Mouse (Mus musculus) thymus, adult 2 months (tissue): Measurements from ENCODE around the gene Opa3. TPM values are rescaled to one million over a fixed set of nuclear protein-coding genes. Genes with fewer than 3 reads are reported as not detected.

Source experiments
- DNase-seq: peaks from one replicate; pipeline ENCODE4 v3.0.0; 2021
- H3K27ac ChIP-seq: fragments of 200-500 bp; 2 replicates; pipeline ENCODE4 v1.5.1; 2012; ENCODE audit warnings: low read length, control low read depth; ENCODE audit not compliant: control insufficient read depth, insufficient read depth
- H3K27me3 ChIP-seq: fragments of 200-500 bp; 2 replicates; pipeline ENCODE4 v1.6.1; 2012; ENCODE audit warnings: mild to moderate bottlenecking, low read length, moderate library complexity, mixed read lengths; ENCODE audit not compliant: control insufficient read depth, insufficient read depth
- H3K36me3 ChIP-seq: fragments of 200-500 bp; 2 replicates; pipeline ENCODE4 v1.6.1; 2012; ENCODE audit warnings: mild to moderate bottlenecking, low read length, moderate library complexity; ENCODE audit not compliant: control insufficient read depth, insufficient read depth
- H3K4me1 ChIP-seq: fragments of 200-500 bp; replicated peaks from 2 replicates; pipeline ENCODE4 v1.6.1; 2012; ENCODE audit warnings: low read length; ENCODE audit not compliant: control insufficient read depth, insufficient read depth
- H3K4me3 ChIP-seq: fragments of 200-500 bp; 2 replicates; pipeline ENCODE4 v1.5.1; 2012; ENCODE audit warnings: mild to moderate bottlenecking, low read length, control low read depth, moderate library complexity; ENCODE audit not compliant: control insufficient read depth, insufficient read depth
- CTCF ChIP-seq: fragments of 200-500 bp; IDR thresholded peaks from 2 replicates; pipeline ENCODE4 v1.5.1; 2012; ENCODE audit warnings: mild to moderate bottlenecking, control low read depth, low read length, moderate library complexity, borderline replicate concordance; ENCODE audit not compliant: control insufficient read depth, poor library complexity, insufficient read depth; ENCODE audit errors: extremely low read depth
- POLR2A ChIP-seq: fragments of 200-500 bp; IDR thresholded peaks from 2 replicates; pipeline ENCODE4 v1.6.1; 2012; ENCODE audit warnings: mild to moderate bottlenecking, low read length, control low read depth, moderate library complexity; ENCODE audit not compliant: control insufficient read depth, poor library complexity, insufficient read depth; ENCODE audit errors: extremely low read depth
- WGBS: fragments of 180-500 bp; shearing (Covaris S2); methylation state at CpG from one replicate; pipeline ENCODE4 v1.1.7; 2018; 5-methylcytosine and 5-hydroxymethylcytosine counted together
- polyA plus RNA-seq: library from polyadenylated mRNA; depleted of rRNA; stranded (reverse); fragments of >200 nt; gene quantifications from 2 replicates; pipeline ENCODE4 v1.2.3, GENCODE M21; 2012

Opa3 gene
- polyA plus RNA-seq, 1 experiment, result 46.5 TPM

- DNase-seq, result no peak
- Histone ChIP-seq H3K27ac (no peak overlapping the region), H3K4me1 (no peaks in the 10 kb centered on the region), H3K27me3 (no peaks in the 10 kb centered on the region), H3K36me3 (no peaks in the 10 kb centered on the region), H3K4me3 (no peak overlapping the region)
- 75% methylated on average over 5 of the region's 5 CpGs for WGBS
- no peak for TF ChIP-seq POLR2A
- no peak for TF ChIP-seq CTCF
These were observed 6.5 kb downstream of the Opa3 start for GRCm38 (mm10) chr7:19234652-19235051.

- DNase-seq, result no peak
- H3K27me3 ChIP-seq, result no peaks in the 10 kb centered on the region
- H3K27ac ChIP-seq, result no peak overlapping the region
- H3K4me1 ChIP-seq, result no peaks in the 10 kb centered on the region
- H3K4me3 ChIP-seq, result no peak overlapping the region
- H3K36me3 ChIP-seq, result no peaks in the 10 kb centered on the region
- WGBS, result 88% methylated on average over 2 of the region's 2 CpGs
- TF ChIP-seq CTCF (no peak), POLR2A (no peak)
These were observed 7.0 kb downstream of the Opa3 start for GRCm38 (mm10) chr7:19235092-19235671.

GRCm38 (mm10) chr7:19236411-19236810 lies 8.3 kb downstream of the Opa3 start:
- TF ChIP-seq POLR2A, result no peak
- TF ChIP-seq CTCF, result no peak
- H3K4me3 ChIP-seq, result no peak overlapping the region
- 93% methylated on average over 2 of the region's 2 CpGs for WGBS
- no peak overlapping the region for H3K27ac ChIP-seq
- no peaks in the 10 kb centered on the region for H3K27me3 ChIP-seq
- H3K4me1 ChIP-seq, result no peaks in the 10 kb centered on the region
- no peak for DNase-seq
- no peaks in the 10 kb centered on the region for H3K36me3 ChIP-seq

- DNase-seq, result no peak
- H3K27me3 ChIP-seq, result no peaks in the 10 kb centered on the region
- no peak for TF ChIP-seq POLR2A
- no peak for TF ChIP-seq CTCF
- no peaks in the 10 kb centered on the region for H3K4me1 ChIP-seq
- H3K4me3 ChIP-seq, result no peak overlapping the region
- WGBS, result 98% methylated on average over 4 of the region's 4 CpGs
- no peaks in the 10 kb centered on the region for H3K36me3 ChIP-seq
- H3K27ac ChIP-seq, result no peak overlapping the region
These were observed 10.2 kb downstream of the Opa3 start for GRCm38 (mm10) chr7:19238344-19238743.

GRCm38 (mm10) chr7:19239423-19239822 lies 11.3 kb downstream of the Opa3 start:
- 0% methylated on average over 1 of the region's 1 CpGs for whole genome bisulfite sequencing
- Histone ChIP-seq H3K4me1 (no peaks in the 10 kb centered on the region), H3K27me3 (no peaks in the 10 kb centered on the region), H3K27ac (no peak overlapping the region), H3K4me3 (no peak overlapping the region), H3K36me3 (no peaks in the 10 kb centered on the region)
- no peak for TF ChIP-seq POLR2A
- TF ChIP-seq CTCF, result peak; percentile 80; the same call in 1 of the 2 replicates
- DNase-seq, result peak; percentile 88

GRCm38 (mm10) chr7:19239986-19240385 lies 11.9 kb downstream of the Opa3 start:
- no peak for DNase-seq
- Histone ChIP-seq H3K27ac (no peak overlapping the region), H3K27me3 (no peaks in the 10 kb centered on the region), H3K36me3 (peaks cover under 1% of the 10 kb centered on the region; the same call in 1 of the 2 replicates), H3K4me3 (no peak overlapping the region), H3K4me1 (no peaks in the 10 kb centered on the region)
- WGBS, result 81% methylated on average over 1 of the region's 4 CpGs
- no peak for TF ChIP-seq CTCF
- TF ChIP-seq POLR2A, result no peak

- DNase-seq, result no peak
- whole genome bisulfite sequencing, result 97% methylated on average over 8 of the region's 8 CpGs
- H3K27ac ChIP-seq, result no peak overlapping the region
- no peak for TF ChIP-seq CTCF
- TF ChIP-seq POLR2A, result no peak
- no peaks in the 10 kb centered on the region for H3K27me3 ChIP-seq
- H3K4me1 ChIP-seq, result no peaks in the 10 kb centered on the region
- peaks cover 6% of the 10 kb centered on the region; the same call in 1 of the 2 replicates for H3K36me3 ChIP-seq
- H3K4me3 ChIP-seq, result no peak overlapping the region
These were observed 12.8 kb downstream of the Opa3 start for GRCm38 (mm10) chr7:19240905-19241463.
